Mouse (Mus musculus) spleen, adult 2 months (tissue): ENCODE results near the gene Rhox11. TPM values are rescaled to one million over a fixed set of nuclear protein-coding genes. Genes with fewer than 3 reads are reported as not detected.
A peak's percentile ranks its signal among the peaks of the same experiment; 100 is the strongest.
"Not testable (repeated sequence)": the region's sequence is repeated elsewhere in the genome, so short reads cannot be mapped to it uniquely, and the experiment has no call there.

Experiments used
- DNase-seq, 2 experiments: peaks; one replicate each; pipeline versions ENCODE4 v3.0.0 to v3.0.0-alpha.2; 2012 to 2021; ENCODE audit warnings: low spot score in 2 of 2, low read depth in 1 of 2
- H3K27ac ChIP-seq: fragments of 200-500 bp; 2 replicates; pipeline ENCODE4 v1.5.1; 2012; ENCODE audit warnings: low read length, inconsistent platforms; ENCODE audit not compliant: insufficient read depth
- H3K27me3 ChIP-seq: fragments of 200-500 bp; 2 replicates; pipeline ENCODE4 v1.6.1; 2012; ENCODE audit warnings: mild to moderate bottlenecking, moderate library complexity, low read length, inconsistent platforms; ENCODE audit not compliant: control insufficient read depth, insufficient read depth
- H3K36me3 ChIP-seq: fragments of 200-500 bp; 2 replicates; pipeline ENCODE4 v1.6.1; 2012; ENCODE audit warnings: mild to moderate bottlenecking, low read length, inconsistent platforms; ENCODE audit not compliant: control insufficient read depth, insufficient read depth
- H3K4me1 ChIP-seq: fragments of 200-500 bp; 2 replicates; pipeline ENCODE4 v1.6.1; 2011; ENCODE audit warnings: inconsistent platforms; ENCODE audit not compliant: control insufficient read depth, insufficient read depth, insufficient read length
- H3K4me3 ChIP-seq: fragments of 200-500 bp; 2 replicates; pipeline ENCODE4 v1.5.1; 2011; ENCODE audit warnings: mild to moderate bottlenecking, inconsistent platforms; ENCODE audit not compliant: insufficient read depth, insufficient read length; ENCODE audit errors: extremely low read depth
- CTCF ChIP-seq: fragments of 200-500 bp; IDR thresholded peaks from 2 replicates; pipeline ENCODE4 v1.5.1; 2011; ENCODE audit warnings: mild to moderate bottlenecking, inconsistent platforms; ENCODE audit not compliant: insufficient read depth, insufficient read length, insufficient replicate concordance; ENCODE audit errors: extremely low read depth
- POLR2A ChIP-seq: fragments of 200-500 bp; IDR thresholded peaks from 2 replicates; pipeline ENCODE4 v1.6.1; 2011; ENCODE audit warnings: low read depth, low read length, inconsistent platforms
- WGBS: fragments of 180-500 bp; shearing (Covaris S2); methylation state at CpG from one replicate; pipeline ENCODE4 v1.1.7; 2018; 5-methylcytosine and 5-hydroxymethylcytosine counted together
- polyA plus RNA-seq: library from polyadenylated mRNA; depleted of rRNA; stranded (reverse); fragments of >200 nt; gene quantifications from 2 replicates; pipeline ENCODE4 v1.2.3, GENCODE M21; 2012; rRNA removed

Rhox11 gene
- polyA plus RNA-seq = not detected in 2 replicates

- Histone ChIP-seq H3K4me1 (no peaks in the 10 kb centered on the region), H3K36me3 (no peaks in the 10 kb centered on the region), H3K4me3 (no peak within 1 kb of the TSS), H3K27me3 (no peaks in the 10 kb centered on the region), H3K27ac (no peak within 1 kb of the TSS)
- DNase-seq = no peak
- TF ChIP-seq POLR2A (no peak), CTCF (no peak)
- WGBS = 86% methylated on average over 9 of the region's 9 CpGs
Observed at GRCm38 (mm10) chrX:38085041-38085440, at the start of gene Rhox11. Gene Rhox11 (minus strand): TSS chrX:38085141.

- no peak for DNase-seq
- Histone ChIP-seq H3K36me3 (no peaks in the 10 kb centered on the region), H3K4me1 (no peaks in the 10 kb centered on the region), H3K27ac (no peak overlapping the region), H3K4me3 (no peak overlapping the region), H3K27me3 (no peaks in the 10 kb centered on the region)
- 91% methylated on average over 32 of the region's 34 CpGs for WGBS
- TF ChIP-seq POLR2A (no peak), CTCF (no peak)
Observed at GRCm38 (mm10) chrX:38121478-38121877, 36.5 kb upstream of the Rhox11 start.

GRCm38 (mm10) chrX:38120982-38121381 lies 36.0 kb upstream of the Rhox11 start, which contains the start of gene Rhox13:
Gene Rhox13 (plus strand): TSS chrX:38121219.
- Histone ChIP-seq H3K36me3 (no peaks in the 10 kb centered on the region), H3K27ac (no peak within 1 kb of the TSS), H3K4me1 (no peaks in the 10 kb centered on the region), H3K27me3 (no peaks in the 10 kb centered on the region), H3K4me3 (no peak within 1 kb of the TSS)
- WGBS = 94% methylated on average over 20 of the region's 20 CpGs
- no peak for TF ChIP-seq POLR2A
- no peak for TF ChIP-seq CTCF
- DNase-seq = no peak

- DNase-seq = no peak
- no peaks in the 10 kb centered on the region for H3K36me3 ChIP-seq
- no peak within 1 kb of the TSS for H3K27ac ChIP-seq
- H3K4me1 ChIP-seq = no peaks in the 10 kb centered on the region
- H3K4me3 ChIP-seq = no peak within 1 kb of the TSS
- H3K27me3 ChIP-seq = no peaks in the 10 kb centered on the region
- WGBS = 66% methylated on average over 4 of the region's 4 CpGs
- TF ChIP-seq POLR2A = no peak
- no peak for TF ChIP-seq CTCF
Observed at GRCm38 (mm10) chrX:38110807-38111206, 25.9 kb upstream of the Rhox11 start, which contains the start of gene Rhox12. Gene Rhox12 (minus strand): TSS chrX:38110907.

GRCm38 (mm10) chrX:38084226-38084625 lies 715 bp downstream of the Rhox11 start:
- no peak for TF ChIP-seq POLR2A
- peak; percentile 30; the same call in 1 of the 2 replicates for TF ChIP-seq CTCF
- Histone ChIP-seq H3K27me3 (no peaks in the 10 kb centered on the region), H3K36me3 (no peaks in the 10 kb centered on the region), H3K4me1 (no peaks in the 10 kb centered on the region), H3K4me3 (no peak overlapping the region), H3K27ac (no peak overlapping the region)
- DNase-seq = peak in 1 of 2 experiments; percentile 3
- 25% methylated on average over 12 of the region's 12 CpGs for WGBS

GRCm38 (mm10) chrX:38066175-38066574 lies 18.8 kb downstream of the Rhox11 start, which contains the start of gene Rhox10:
Gene Rhox10 (plus strand): TSS chrX:38066475.
- WGBS = 92% methylated on average over 11 of the region's 11 CpGs
- H3K4me1 ChIP-seq = no peaks in the 10 kb centered on the region

GRCm38 (mm10) chrX:38061544-38061943 lies 23.4 kb downstream of the Rhox11 start:
- no peaks in the 10 kb centered on the region for H3K36me3 ChIP-seq
- no peak overlapping the region for H3K4me3 ChIP-seq
- no peak for DNase-seq
- WGBS = 4% methylated on average over 1 of the region's 1 CpGs
- TF ChIP-seq CTCF = no peak
- TF ChIP-seq POLR2A = no peak
- H3K4me1 ChIP-seq = no peaks in the 10 kb centered on the region
- H3K27ac ChIP-seq = no peak overlapping the region
- H3K27me3 ChIP-seq = no peaks in the 10 kb centered on the region

More at GRCm38 (mm10) chrX:38066175-38066574, 18.8 kb downstream of the Rhox11 start, which contains the start of gene Rhox10:
- Histone ChIP-seq H3K27me3 (no peaks in the 10 kb centered on the region), H3K4me3 (no peak within 1 kb of the TSS), H3K36me3 (no peaks in the 10 kb centered on the region), H3K27ac (no peak within 1 kb of the TSS)
- TF ChIP-seq CTCF = no peak
- no peak for DNase-seq

GRCm38 (mm10) chrX:38043014-38043413 lies 41.9 kb downstream of the Rhox11 start, which contains the start of gene Btg1-ps2:
Gene Btg1-ps2 (minus strand): TSS chrX:38043114.
- not testable (repeated sequence) for H3K36me3 ChIP-seq, H3K27ac ChIP-seq, H3K27me3 ChIP-seq, H3K4me1 ChIP-seq, H3K4me3 ChIP-seq, DNase-seq
